Mouse (Mus musculus) liver, embryonic 14 days (tissue): Measurements from ENCODE around the gene Gm5346. TPM values are rescaled to one million over a fixed set of nuclear protein-coding genes. Genes with fewer than 3 reads are reported as not detected.

Source experiments
- polyA plus RNA-seq: library from polyadenylated mRNA; depleted of rRNA; stranded (reverse); fragments of >200 nt; gene quantifications from 2 replicates; pipeline ENCODE4 v1.2.3, GENCODE M21; 2012; rRNA removed

The Gm5346 gene
- not detected in 2 replicates for polyA plus RNA-seq

DNA sequence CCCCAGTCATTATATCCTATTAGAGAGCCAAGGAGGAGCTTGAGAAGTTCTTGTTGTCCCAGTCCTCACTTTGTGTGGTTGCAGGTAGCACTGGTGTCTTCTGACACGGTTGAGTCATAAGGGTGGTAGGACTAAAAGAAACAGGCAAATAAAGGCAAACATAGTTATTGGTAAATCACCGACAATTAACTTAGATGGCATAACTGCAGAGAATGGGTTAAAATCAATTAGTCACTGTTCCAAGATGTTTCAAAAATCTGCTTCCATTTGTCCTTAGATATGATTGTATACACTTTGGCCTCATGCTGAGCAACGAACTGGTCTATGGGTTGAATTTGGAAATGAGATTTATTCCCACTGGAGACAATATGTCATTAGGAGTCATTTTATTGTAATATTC, at the start of gene Gm5346:
Gene Gm5346 (minus strand): TSS at position 101 of the 400 bp plus-strand sequence.

DNA sequence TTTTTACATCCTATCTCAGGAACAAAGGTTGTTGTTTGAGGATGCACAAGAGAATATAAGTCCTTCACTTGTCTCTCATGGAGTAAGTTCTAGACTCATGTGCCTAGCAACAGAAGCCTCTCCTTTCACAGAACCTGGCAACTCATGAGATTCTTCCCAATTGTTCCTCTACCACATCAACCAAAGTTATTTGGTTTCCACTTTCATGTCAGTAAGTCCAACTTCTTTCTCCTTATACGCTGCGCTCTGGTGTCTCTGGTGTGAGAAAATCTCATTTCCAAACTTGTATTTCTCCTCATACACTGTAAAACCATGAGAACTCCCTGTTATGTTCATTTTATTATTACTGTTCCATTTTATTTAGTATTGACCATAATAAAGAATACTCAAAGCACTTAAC, 50.5 kb downstream of the Gm5346 start, which contains the start of gene Adam26a:
Gene Adam26a (minus strand): TSS at position 101 of the 400 bp plus-strand sequence.

Other genes with a start within 250 kb of the Gm5346 start
- not detected in 2 replicates for gene Adam26b, start 99.2 kb downstream of the Gm5346 start, polyA plus RNA-seq
- gene Adam26a, start 50.6 kb downstream of the Gm5346 start, polyA plus RNA-seq: not detected in 2 replicates
- not detected in 2 replicates for gene Adam34, start 82.8 kb upstream of the Gm5346 start, polyA plus RNA-seq